Mouse (Mus musculus) v-Abl transformed pro-B cells (cell line): ENCODE results near the gene Jund.

Experiments used
- in situ Hi-C, 2 experiments: fragments of 400-800 bp; cut with MboI; formaldehyde crosslinking; loops; one replicate each; pipeline ENCODE4 v1.15.1; 2025; ENCODE audit not compliant: unreplicated experiment in 2 of 2

Jund gene

DNA sequence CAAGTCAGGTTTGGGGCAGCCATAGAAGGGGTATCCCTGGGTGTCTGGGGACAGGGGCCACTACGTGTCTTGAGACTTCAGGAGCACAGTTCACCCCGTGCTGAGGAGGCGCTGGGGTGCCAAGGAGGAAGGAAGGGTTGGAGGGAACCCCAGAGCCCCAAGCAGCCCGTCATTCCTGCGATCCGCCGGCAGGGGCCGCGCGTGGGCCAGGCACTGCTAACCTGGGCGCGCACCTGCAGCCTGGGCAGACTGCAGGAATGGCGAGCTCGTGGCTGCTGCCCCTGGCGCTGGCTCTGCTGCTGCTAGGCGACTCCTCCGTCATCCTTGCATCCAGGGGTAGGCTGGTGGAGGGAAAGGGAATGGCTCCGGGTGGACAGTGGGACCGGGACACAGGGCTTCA lies 19.5 kb downstream of the Jund start, which contains the start of gene Gm3336:
Gene Gm3336 (plus strand): TSS at position 247 of the 400 bp plus-strand sequence.
- in situ Hi-C loops, result loop anchor here (5.0 to 25.0 kb wide), 3 partner anchors 34 to 669 kb away; partner anchors contain the start of genes Babam1 (in 1 of the 2), Nr2f6 (in 1 of the 2), Rab3a (in 1 of the 2) and Ushbp1 (in 1 of the 2)

DNA sequence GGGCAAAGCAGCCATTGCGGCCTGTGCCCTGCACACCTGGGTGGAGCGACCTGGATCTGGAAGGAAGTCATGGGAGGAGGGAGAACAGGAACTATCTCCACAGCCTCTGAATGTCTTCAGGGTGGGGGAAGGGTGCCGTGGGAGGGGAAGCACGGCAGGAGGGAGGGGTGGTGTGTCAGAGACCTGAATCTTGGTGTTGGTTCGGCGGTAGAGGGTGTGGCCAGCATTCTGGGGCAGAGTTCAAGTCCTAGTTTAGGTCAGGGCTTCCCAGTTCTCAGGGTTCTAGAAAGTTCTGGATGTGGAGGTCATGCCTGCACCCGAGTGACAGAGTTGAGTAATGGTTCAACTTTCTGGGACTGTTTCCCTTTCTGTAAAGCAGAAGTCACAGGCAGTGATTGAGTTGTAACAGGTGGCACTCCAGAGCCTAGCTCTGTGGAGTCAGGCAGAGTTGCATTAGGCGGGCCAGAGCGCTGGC lies 21.1 kb downstream of the Jund start:
- in situ Hi-C loops, result loop anchor here (5.0 to 25.0 kb wide), 4 partner anchors 32 to 667 kb away; partner anchors contain the start of genes Babam1 (in 1 of the 2), Nr2f6 (in 1 of the 2), Rab3a (in 1 of the 2) and Ushbp1 (in 1 of the 2)

DNA sequence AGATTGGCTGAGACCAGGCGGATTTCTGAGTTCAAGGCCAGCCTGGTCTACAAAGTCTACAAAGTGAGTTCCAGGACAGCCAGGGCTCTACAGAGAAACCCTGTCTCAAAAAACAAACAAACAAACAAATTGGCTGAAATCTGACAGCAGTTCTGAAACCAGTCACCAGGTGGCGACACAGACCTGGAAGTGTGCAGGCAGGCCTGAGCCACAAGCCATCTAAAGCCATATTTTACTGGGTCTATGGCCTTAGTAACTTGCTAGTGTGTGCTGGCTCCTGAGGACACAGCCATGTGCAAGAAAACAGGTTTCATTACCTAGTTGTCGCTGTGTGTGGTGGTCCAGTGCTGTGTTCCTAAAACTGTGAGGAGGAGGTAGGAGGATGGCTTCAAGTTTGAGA lies 22.0 kb downstream of the Jund start:
- in situ Hi-C loops, result loop anchor here (5.0 to 25.0 kb wide), 2 partner anchors 37 to 667 kb away; partner anchors contain the start of genes Babam1 (in 1 of the 2), Nr2f6 (in 1 of the 2) and Ushbp1 (in 1 of the 2)

DNA sequence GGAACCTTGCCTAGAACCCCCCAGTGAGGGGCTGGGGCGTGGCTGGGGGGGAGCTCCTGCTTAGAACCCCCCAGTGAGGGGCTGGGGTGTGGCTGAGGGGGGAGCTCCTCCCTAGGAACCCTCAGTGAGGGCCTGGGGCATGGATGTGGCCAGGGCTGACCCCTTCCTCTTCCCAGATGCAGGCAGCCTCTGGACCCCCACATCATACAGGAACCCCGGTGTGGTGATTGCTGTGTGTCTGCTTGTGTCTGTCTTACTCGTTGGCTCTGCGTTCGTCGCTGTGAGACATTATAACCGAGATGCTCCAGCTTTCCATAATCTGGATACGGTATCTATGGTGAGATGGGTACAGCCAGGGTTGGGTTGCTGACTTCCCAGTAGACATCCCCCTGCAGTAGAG lies 22.9 kb downstream of the Jund start:
- in situ Hi-C loops, result loop anchor here (5.0 to 25.0 kb wide), 2 partner anchors 36 to 666 kb away; partner anchors contain the start of genes Babam1 (in 1 of the 2), Nr2f6 (in 1 of the 2) and Ushbp1 (in 1 of the 2)

DNA sequence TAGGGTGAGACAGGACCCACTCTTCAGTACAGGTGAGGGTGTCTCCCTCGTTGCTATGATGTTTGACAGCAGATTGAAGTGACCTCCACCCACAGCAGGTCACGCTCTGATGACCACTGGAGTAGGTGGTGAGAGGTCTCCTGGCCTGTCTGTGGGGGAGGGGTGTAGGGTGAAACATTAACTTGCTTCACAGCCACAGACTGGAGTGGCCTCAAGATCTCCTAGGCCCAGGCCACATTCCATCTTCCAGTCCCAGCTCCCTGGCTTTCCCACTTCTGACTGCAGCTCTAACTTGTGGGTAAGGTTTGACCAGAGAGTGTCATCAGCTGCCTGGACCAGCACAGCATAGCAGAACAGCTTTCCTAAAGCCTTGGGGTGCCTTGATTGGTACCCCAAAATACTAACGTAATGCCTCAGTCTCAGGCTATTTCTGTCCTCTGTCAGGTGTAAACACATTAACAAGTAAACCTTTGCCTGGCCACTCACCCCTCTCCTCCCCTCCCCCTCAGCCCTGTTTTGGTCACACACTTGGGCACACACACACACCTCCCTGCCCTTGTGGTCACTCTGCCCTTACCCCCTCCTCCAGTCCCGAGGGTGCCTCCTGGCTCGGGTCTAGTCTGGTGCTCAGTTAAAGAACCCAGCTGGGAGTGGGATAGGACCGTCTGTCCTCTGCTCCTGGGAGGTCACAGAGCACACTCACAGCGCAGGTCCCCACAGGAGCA lies 24.9 kb downstream of the Jund start, which contains the start of gene Pde4c:
Gene Pde4c (plus strand): TSS at position 235 of the 725 bp plus-strand sequence.
- in situ Hi-C loops, result loop anchor here (5.0 to 25.0 kb wide), 2 partner anchors 34 to 664 kb away; partner anchors contain the start of genes Babam1 (in 1 of the 2), Nr2f6 (in 1 of the 2) and Ushbp1 (in 1 of the 2)

DNA sequence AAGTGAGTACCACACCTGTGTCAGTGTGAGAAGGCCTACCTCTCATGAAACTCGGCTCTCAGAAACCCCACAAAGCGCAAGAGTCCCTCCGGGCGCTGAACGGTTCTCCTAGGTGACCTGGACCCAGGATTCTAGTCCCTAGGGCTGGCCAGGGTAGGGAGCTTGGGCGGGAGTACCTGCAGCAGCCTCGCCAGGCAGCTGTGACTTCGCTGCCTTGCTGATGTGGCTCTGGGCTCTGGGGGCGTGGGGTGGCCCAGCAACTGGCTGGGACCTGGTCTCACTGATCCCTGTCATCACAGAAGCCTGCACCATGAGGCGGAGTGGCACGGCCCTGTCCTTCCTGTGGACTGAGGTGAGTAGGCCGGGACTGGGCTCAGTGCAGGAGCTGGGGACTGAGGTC lies 25.5 kb downstream of the Jund start:
- in situ Hi-C loops, result loop anchor here (5.0 to 25.0 kb wide), 2 partner anchors 33 to 663 kb away; partner anchors contain the start of genes Babam1 (in 1 of the 2), Nr2f6 (in 1 of the 2) and Ushbp1 (in 1 of the 2)

DNA sequence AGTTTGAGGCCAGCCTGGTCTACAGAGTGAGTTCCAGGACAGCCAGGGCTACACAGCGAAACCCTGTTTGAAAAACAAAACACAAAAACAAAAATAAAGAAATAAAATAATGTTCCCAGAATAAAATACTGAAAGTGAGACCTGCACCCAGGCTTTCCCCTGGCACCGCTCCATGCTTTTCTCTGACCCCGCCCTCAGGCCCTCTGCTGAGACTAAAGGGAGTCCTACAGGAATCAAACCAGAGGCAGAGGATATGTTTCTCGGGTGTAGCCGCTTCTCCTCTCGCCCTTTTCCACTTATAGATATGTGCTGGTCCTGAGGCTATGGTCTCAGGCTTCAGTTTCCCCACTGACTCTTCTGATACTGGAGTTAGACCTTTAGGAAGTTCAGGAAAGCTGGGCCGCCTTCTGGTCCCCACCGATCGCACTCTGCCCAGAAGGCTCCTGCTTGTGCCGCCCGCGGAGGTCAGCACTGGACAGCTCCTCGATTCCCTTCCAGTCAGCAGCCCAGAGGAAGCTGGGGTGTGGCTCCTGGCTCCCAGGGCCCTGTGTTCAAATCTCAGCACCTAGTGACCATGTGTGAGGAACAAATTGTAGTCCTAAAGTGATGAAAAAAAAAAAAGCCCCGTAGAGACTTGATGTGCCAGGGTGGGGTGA lies 27.2 kb downstream of the Jund start:
- in situ Hi-C loops, result no loop called here

DNA sequence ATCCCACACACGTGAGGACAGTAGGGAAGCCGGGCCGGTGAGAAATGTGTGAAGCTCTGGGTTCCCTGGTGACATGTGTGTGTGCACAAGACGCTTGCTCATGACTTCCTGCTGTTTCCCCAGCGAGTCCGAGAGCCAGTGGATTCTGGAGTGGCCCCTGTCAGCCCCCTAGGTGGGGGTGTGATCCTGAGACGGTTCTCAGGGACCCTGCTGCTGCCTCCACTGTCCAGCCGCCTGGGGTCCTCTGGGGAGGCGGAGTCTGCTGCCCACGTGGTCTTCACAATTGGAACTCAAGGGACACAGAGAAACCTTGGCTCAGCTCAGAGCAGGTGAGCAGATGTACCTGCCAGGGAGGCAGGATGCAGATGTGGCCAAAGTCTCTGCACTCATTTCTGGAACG lies 28.0 kb downstream of the Jund start:
- in situ Hi-C loops, result no loop called here

DNA sequence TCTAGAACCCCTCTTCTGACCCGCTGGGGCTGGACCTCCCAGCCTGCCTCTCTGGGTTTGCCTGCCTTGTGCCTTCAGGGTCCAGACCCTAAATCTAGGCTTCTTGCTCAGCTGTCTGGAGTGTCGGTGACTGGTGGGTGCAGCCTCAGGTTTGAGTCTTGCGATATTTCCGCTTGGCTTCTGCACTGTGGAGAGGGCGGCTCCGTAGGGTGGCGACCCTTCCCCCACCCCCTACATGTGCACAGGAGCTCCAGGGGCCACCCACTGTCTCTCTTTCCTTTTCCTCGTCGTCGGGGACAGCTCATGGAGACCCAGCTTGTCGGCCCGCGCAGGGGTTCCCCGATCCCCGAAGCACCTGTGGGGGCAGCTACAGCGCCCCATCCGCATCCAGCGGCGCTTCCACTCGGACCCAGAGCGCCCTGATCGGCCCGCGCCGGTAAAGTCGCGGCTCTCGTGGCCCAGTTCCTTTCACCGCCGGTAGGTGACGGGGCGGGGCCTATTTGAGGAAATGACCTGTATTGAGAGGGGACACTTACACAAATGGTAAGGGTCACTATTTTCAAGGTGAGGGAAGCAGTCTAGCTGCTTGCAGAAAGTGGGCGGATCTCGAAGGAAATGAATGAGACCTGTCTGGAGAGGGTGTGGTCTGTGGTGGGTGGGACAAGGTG lies 31.2 kb downstream of the Jund start:
- in situ Hi-C loops, result no loop called here

DNA sequence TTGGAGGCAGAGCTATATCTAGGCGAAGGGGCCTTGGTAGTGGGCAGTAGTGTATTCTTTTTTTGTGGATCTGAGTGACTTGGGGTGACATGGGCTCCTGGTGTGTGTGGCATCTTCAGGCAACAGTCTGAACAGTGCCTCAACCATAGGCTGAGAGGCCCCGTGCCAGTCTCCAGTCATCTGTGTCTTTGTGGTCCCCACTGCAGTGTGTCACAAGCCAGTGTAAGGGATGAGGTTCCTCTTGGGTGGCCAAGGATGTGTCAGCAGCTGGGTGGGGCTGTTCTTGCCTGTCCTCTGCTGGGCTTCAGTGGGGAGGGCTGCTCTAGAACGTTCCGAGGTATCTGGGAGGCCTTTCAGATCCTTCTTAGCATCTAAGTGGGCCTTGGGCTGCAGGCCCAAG lies 32.2 kb downstream of the Jund start:
- in situ Hi-C loops, result no loop called here

DNA sequence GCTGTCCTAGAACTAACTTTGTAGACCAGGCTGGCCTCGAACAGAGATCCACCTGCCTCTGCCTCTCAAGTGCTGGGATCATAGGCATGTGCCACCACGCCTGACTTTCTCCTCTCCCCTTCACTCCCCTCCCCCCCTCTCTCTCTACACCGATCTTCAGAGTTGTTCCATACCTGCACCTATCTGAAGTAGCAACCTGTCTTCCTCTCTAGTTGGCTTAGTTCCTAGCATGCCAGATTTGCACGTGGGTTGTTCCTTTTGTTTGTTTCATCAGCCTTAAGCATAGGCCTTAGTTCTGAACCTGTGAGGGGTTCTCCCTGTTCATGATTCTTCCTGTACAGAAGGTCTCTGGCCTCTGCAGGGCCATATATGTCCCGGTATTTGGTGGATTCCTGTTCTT lies 39.0 kb downstream of the Jund start:
- in situ Hi-C loops, result no loop called here

DNA sequence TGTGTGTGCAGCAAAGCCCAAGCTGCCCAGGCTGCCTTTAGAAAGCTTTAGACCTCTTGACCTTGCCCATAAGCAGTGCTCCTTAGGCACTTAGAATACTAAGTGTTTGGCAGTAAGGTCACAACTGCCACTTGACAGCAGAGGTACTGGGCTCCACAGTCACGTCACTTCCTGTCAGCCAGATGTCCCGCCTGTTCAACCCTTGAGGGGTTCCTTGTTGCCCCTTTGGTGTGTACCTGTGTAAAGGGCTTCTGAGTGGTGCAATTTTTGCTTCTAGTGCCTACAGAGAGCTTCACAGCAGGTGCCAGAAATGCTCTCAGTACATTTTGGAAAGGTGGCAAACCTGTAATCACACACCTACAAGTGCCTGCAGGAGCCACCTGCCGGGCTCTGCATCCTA lies 39.5 kb downstream of the Jund start:
- in situ Hi-C loops, result no loop called here

DNA sequence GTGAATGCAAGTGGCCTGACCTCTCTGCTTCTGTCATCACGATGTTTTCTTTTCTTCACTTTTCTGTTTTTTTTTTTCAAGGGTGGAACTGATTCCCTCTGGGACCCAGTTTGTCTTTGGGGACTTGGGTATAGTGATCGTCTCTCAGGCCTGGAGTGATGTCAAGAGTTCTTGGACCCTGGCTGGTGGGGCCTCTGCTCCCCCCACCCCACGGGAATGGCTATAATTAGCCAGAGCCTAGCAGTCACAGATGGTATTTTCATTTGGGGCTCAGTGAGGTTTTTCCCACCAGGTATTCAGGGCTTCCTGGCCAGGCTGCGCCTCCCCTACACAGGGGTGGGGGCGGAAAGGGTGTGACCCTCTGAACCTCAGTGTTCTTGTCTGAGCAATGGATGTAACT lies 42.9 kb downstream of the Jund start:
- in situ Hi-C loops, result no loop called here

DNA sequence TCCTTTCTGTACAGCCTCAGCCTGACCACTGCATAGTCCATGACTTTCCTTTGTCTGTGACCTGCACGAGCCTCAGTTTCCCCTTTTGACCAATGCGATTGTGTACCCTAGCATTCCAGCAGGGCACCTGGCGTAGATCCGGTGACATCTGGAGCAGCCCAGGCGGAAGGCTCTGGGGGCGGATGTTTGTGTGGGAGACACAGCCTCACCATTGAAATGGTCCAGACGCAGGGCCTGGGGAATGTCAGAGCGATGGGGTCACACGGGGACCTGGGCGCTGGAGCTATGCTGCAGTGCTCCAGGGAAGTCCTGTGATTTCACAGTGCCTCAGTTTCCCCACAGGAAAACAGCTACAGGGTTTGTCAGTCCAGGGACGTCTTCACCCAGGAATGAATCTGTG lies 43.4 kb downstream of the Jund start:
- in situ Hi-C loops, result no loop called here

DNA sequence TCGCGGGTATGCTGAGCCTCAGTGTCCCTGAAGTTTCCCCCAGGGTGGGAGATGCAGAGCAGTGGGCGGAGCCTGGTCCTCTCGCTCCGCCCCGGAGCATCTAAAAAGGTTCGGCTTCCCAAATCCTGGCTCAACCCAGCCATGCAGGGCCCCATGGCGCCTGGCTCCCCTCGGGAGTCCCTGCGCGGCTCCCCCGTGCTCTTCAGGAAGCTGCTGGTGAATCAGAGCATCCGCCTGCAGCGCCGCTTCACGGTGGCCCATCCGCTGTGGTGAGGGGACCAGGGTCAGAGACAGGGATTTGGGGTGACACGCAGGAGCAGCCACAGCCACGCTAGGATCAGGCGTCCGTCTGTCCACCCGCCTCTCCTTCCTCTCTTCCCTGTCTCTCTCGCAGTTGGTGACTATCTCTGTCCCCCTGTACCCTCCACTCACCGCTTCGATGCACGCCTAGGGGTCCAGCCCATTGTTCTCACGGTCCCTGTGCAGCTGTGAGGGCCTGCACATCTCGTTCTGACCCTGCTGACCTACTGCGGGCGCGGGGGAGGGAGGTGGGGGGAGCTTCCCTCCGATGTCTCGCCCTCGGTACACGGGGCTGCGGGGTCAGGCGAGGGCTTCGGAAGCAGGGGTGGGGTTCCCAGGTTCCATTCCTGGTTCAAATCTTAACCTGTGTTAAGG lies 44.4 kb downstream of the Jund start:
- in situ Hi-C loops, result no loop called here

DNA sequence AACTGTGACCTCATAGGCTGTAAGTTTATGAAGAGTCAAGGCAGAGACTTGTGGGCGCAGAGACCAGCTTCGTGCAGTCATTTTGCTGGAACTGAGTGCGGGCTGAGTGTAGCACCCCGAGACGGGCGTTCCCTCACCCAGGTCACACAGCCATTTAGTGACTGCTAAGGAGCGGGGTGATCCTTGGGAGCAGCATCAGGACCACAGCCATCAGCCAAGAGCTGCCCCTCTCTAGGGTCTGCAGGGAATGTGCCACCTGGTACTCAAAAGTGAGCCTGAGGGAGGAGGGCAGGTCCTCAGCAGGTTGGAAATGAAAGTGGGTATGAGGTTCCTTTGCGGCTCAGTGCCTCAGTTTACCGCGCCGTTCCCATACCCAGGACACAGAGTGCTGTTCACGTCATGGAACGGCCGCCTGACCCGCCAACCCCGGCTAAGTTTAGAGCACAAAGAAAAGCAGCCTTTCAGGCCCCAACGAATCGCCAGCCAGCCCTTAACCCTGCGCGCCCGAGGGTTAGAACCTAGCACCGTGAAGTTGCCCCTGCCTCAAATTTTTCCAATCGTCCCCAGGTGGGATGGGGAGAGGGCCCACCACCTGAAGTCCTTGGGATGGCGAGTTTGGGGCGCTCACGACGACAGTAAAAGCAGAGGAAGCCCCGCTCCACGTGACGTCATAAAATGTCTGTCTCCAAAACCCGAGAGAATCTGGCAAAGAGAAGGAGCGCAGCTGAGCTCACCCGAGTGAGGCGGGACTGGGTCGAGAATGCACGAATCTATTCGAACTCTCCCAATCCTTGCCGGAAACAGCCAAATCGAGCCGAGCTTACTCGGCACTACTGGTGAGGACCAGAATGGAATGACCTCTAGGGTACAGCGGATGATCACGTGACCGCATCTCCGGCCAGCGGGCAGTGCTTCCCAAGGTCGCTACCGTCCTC lies 45.2 kb downstream of the Jund start:
- in situ Hi-C loops, result no loop called here

DNA sequence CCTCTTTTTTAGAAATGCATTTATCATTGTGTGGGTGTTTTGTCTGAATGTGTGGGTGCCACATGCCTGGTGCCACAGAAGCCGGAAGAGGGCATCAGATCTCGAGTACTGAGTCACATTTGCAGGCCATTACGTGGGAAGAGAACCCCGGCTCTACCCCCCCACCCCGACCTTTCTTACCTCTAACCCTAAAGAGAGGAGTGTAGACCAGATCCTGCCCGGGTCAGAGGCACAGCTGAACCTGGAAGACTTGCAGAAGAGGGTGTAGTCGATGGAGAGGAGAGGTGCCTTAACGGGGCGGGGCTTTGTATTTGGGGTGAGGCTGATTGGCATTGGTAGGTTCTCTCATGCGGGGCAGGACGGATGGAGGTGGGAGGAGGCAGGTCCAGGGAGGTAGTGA lies 46.1 kb downstream of the Jund start:
- in situ Hi-C loops, result no loop called here

DNA sequence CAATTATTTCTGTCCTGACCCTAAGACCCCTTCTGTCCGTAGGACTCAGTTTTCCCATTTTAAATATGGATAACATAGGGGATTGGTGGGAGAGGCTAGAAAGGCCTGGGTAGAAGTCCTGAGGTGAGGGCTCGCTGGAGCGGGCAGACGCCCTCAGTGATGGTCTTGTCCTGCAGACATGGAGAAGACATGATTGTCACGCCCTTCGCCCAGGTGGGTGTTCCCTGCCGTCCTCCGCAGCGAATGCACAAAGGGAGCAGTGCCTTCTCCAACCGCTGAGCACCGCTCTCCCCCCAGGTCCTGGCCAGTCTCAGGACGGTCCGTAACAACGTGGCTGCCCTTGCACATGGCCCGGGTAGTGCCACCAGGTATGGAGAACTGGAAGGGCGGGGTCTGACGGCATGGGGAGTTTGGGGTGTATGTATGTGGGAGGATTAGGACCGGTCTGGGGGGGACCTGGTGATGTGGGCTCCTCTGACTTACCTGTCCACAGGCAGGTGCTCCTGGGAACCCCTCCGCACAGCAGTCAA lies 47.0 kb downstream of the Jund start:
- in situ Hi-C loops, result no loop called here

DNA sequence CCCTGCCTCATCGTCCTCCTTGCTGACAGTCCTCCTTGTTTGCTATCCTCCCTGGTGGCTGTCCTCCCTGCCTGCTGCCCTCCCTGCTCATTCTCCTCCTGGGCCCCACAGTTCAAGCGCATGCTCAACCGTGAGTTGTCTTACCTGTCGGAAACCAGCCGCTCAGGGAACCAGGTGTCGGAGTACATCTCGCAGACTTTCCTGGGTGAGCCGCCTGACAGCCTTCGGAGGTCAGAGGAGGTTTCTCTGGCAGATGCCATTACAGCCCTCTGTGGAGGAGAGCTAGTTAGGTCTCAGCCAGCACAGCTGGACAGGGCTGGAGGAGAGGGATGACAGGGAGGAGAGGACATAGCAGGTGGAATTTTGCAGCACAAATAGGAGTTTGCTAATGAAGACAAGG lies 47.9 kb downstream of the Jund start:
- in situ Hi-C loops, result no loop called here
